Mouse (Mus musculus): Measurements from ENCODE around the gene Tmem127. TPM values are rescaled to one million over a fixed set of nuclear protein-coding genes. Genes with fewer than 3 reads are reported as not detected.
A peak's percentile ranks its signal among the peaks of the same experiment; 100 is the strongest.

Gene Tmem127
- total and polyA plus RNA-seq, 3 experiments: 11.5 to 15.8 (median 11.9) TPM

GRCm38 (mm10) chr2:127310246-127310645 is 62.5 kb downstream of the Tmem127 start:
- no peak for DNase-seq (ENCODE audit: extremely low read depth)
- TF ChIP-seq PAX5 (IDR thresholded peaks at IDR 0.05; ENCODE audit: low read length) (no peak), TCF12 (IDR thresholded peaks at IDR 0.05; ENCODE audit: low read depth, low read length) (no peak), MAZ (IDR thresholded peaks at IDR 0.05; ENCODE audit: low read depth, low read length) (no peak), UBTF (IDR thresholded peaks at IDR 0.05; ENCODE audit: low read depth, low read length) (no peak), GABPA (IDR thresholded peaks at IDR 0.05; ENCODE audit: insufficient replicate concordance, low read depth, low read length) (no peak), MAFK (IDR thresholded peaks at IDR 0.05; ENCODE audit: insufficient replicate concordance, low read length) (no peak), CHD1 (IDR thresholded peaks at IDR 0.05; ENCODE audit: low read depth, low read length) (no peak), SIN3A (IDR thresholded peaks at IDR 0.05; ENCODE audit: low read length) (no peak), SMC3 (IDR thresholded peaks at IDR 0.05; ENCODE audit: low read depth, low read length) (no peak), ETS1 (conservative IDR thresholded peaks at IDR 0.05; ENCODE audit: low read depth, low read length) (no peak), MYC (IDR thresholded peaks at IDR 0.05; ENCODE audit: low read depth, low read length) (no peak)
- Histone ChIP-seq H3K36me3 (replicated peaks in 1 of 2; ENCODE audit: control insufficient read depth in 1 of 2, insufficient read depth in 1 of 2, low read length in 1 of 2) (no peaks in the 10 kb centered on the region), H3K9ac (ENCODE audit: insufficient read depth, low read depth) (no peak overlapping the region), H3K79me2 (replicated peaks; ENCODE audit: control insufficient read depth, extremely low read depth, insufficient read depth, poor library complexity, severe bottlenecking) (no peaks in the 10 kb centered on the region), H3K4me1 (ENCODE audit: control insufficient read depth in 1 of 2, insufficient read depth in 2 of 2) (peaks cover 31 to 60% of the 10 kb centered on the region in 2 experiments), H3K27ac (ENCODE audit: insufficient read depth, low read depth) (no peak overlapping the region), H3K9me3 (replicated peaks; ENCODE audit: low read length) (peaks cover 6% of the 10 kb centered on the region), H3K27me3 (replicated peaks) (no peaks in the 10 kb centered on the region), H3K4me2 (ENCODE audit: insufficient read depth, low read depth, poor library complexity, severe bottlenecking) (peak overlapping the region; percentile 35), H3K4me3 (replicated peaks in 1 of 3; ENCODE audit: low read depth in 2 of 3, low read length in 2 of 3, poor library complexity in 1 of 3) (no peak overlapping the region)
- dilution Hi-C loops (cut with MboI; ENCODE audit: extremely low pct_ligation_motif_present, extremely low pct_unique_long_range_greater_than_20kb, low sequenced_read_pairs): no loop called here
- in situ Hi-C loops (cut with MboI; ENCODE audit: low pct_ligation_motif_present, low pct_unique_long_range_greater_than_20kb, low sequenced_read_pairs): no loop called here

- Histone ChIP-seq H3K79me2 (replicated peaks; ENCODE audit: control insufficient read depth, extremely low read depth, insufficient read depth, poor library complexity, severe bottlenecking) (no peaks in the 10 kb centered on the region), H3K9me3 (replicated peaks; ENCODE audit: low read length) (peaks cover 6% of the 10 kb centered on the region), H3K27me3 (replicated peaks) (no peaks in the 10 kb centered on the region), H3K4me1 (ENCODE audit: control insufficient read depth in 1 of 2, insufficient read depth in 2 of 2) (peaks cover 31 to 64% of the 10 kb centered on the region in 2 experiments), H3K9ac (ENCODE audit: insufficient read depth, low read depth) (no peak overlapping the region), H3K36me3 (replicated peaks in 1 of 2; ENCODE audit: control insufficient read depth in 1 of 2, insufficient read depth in 1 of 2, low read length in 1 of 2) (no peaks in the 10 kb centered on the region), H3K27ac (ENCODE audit: insufficient read depth, low read depth) (0 out of 2 replicates have a peak overlapping the region, but pooled peaks have one; percentile 11), H3K4me3 (replicated peaks in 1 of 3; ENCODE audit: low read depth in 2 of 3, low read length in 2 of 3, poor library complexity in 1 of 3) (no peak overlapping the region), H3K4me2 (ENCODE audit: insufficient read depth, low read depth, poor library complexity, severe bottlenecking) (peak overlapping the region; percentile 35)
- in situ Hi-C loops (cut with MboI; ENCODE audit: low pct_ligation_motif_present, low pct_unique_long_range_greater_than_20kb, low sequenced_read_pairs) (no loop called here), dilution Hi-C loops (cut with MboI; ENCODE audit: extremely low pct_ligation_motif_present, extremely low pct_unique_long_range_greater_than_20kb, low sequenced_read_pairs) (no loop called here)
- peak; percentile 80 for DNase-seq (ENCODE audit: extremely low read depth)
- peak; percentile 93; the same call in 1 of the 2 replicates for TF ChIP-seq MEF2A (IDR thresholded peaks at IDR 0.05; ENCODE audit: borderline replicate concordance, low read depth, low read length)
- no peak for TF ChIP-seq CHD1 (IDR thresholded peaks at IDR 0.05; ENCODE audit: low read depth, low read length)
- TF ChIP-seq USF2 (conservative IDR thresholded peaks at IDR 0.05; ENCODE audit: low read depth, low read length): no peak
- TF ChIP-seq NRF1 (IDR thresholded peaks at IDR 0.05; ENCODE audit: low read depth, low read length): no peak
- no peak for TF ChIP-seq ZC3H11A (IDR thresholded peaks at IDR 0.05; ENCODE audit: low read depth, low read length)
- peak; percentile 80 for TF ChIP-seq CHD2 (IDR thresholded peaks at IDR 0.05; ENCODE audit: low read length)
- TF ChIP-seq MAX (IDR thresholded peaks at IDR 0.05; ENCODE audit: low read length): peak; percentile 69
- TF ChIP-seq KAT2A (IDR thresholded peaks at IDR 0.05; ENCODE audit: insufficient replicate concordance, low read length): no peak
- peak; percentile 98 for TF ChIP-seq IRF4 (IDR thresholded peaks at IDR 0.05; ENCODE audit: low read depth, low read length)
- no peak for TF ChIP-seq SMC3 (IDR thresholded peaks at IDR 0.05; ENCODE audit: low read depth, low read length)
- TF ChIP-seq PAX5 (IDR thresholded peaks at IDR 0.05; ENCODE audit: low read length): no peak
- TF ChIP-seq MXI1 (IDR thresholded peaks at IDR 0.05; ENCODE audit: low read depth, low read length): no peak; the same call in 1 of the 2 replicates
- peak; percentile 59; the same call in 1 of the 2 replicates for TF ChIP-seq JUN (IDR thresholded peaks at IDR 0.05; ENCODE audit: insufficient read depth, low read depth, low read length)
- peak; percentile 84; the same call in 1 of the 2 replicates for TF ChIP-seq MAZ (IDR thresholded peaks at IDR 0.05; ENCODE audit: low read depth, low read length)
- TF ChIP-seq NELFE (IDR thresholded peaks at IDR 0.05; ENCODE audit: low read depth, low read length): no peak
- no peak for TF ChIP-seq GABPA (IDR thresholded peaks at IDR 0.05; ENCODE audit: insufficient replicate concordance, low read depth, low read length)
- no peak for TF ChIP-seq ZMIZ1 (IDR thresholded peaks at IDR 0.05; ENCODE audit: low read depth, low read length)
- TF ChIP-seq HCFC1 (IDR thresholded peaks at IDR 0.05; ENCODE audit: low read depth, low read length): no peak
- TF ChIP-seq POLR2AphosphoS2 (IDR thresholded peaks at IDR 0.05; ENCODE audit: low read depth, low read length): no peak
- TF ChIP-seq CTCF (conservative IDR thresholded peaks at IDR 0.05 in 1 of 2, IDR thresholded peaks at IDR 0.05 in 1 of 2; ENCODE audit: low read depth in 2 of 2, low read length in 2 of 2): no peak
- no peak for TF ChIP-seq SIN3A (IDR thresholded peaks at IDR 0.05; ENCODE audit: low read length)
- no peak for TF ChIP-seq USF1 (IDR thresholded peaks at IDR 0.05; ENCODE audit: low read depth, low read length)
- TF ChIP-seq ZKSCAN1 (IDR thresholded peaks at IDR 0.05; ENCODE audit: borderline replicate concordance, low read depth, low read length): no peak
- no peak; the same call in 1 of the 2 replicates for TF ChIP-seq ELF1 (IDR thresholded peaks at IDR 0.05; ENCODE audit: low read depth, low read length)
- no peak; the same call in 1 of the 2 replicates for TF ChIP-seq RAD21 (IDR thresholded peaks at IDR 0.05; ENCODE audit: low read depth, low read length)
- peak; percentile 67; the same call in 1 of the 2 replicates for TF ChIP-seq RCOR1 (conservative IDR thresholded peaks at IDR 0.05; ENCODE audit: low read depth, low read length)
- TF ChIP-seq MAFK (IDR thresholded peaks at IDR 0.05; ENCODE audit: insufficient replicate concordance, low read length): peak; percentile 82
- TF ChIP-seq UBTF (IDR thresholded peaks at IDR 0.05; ENCODE audit: low read depth, low read length): no peak
- no peak for TF ChIP-seq POLR2A (IDR thresholded peaks at IDR 0.05; ENCODE audit: low read depth, low read length)
Observed at GRCm38 (mm10) chr2:127310685-127311084, 63.0 kb downstream of the Tmem127 start.
